Mouse (Mus musculus) adrenal gland, postnatal 4 days (tissue): ENCODE results near the gene Il10rb. TPM values are rescaled to one million over a fixed set of nuclear protein-coding genes. Genes with fewer than 3 reads are reported as not detected.

Source experiments
- DNase-seq, 2 experiments: peaks; one replicate each; pipeline ENCODE4 v3.0.0; 2021 to 2022; ENCODE audit warnings: low spot score in 2 of 2, mixed read lengths in 2 of 2
- total RNA-seq, 2 experiments: library from RNA; stranded (reverse); gene quantifications; 2 replicates each; pipeline ENCODE4 v1.2.3; 2021

The Il10rb gene
- total RNA-seq, 2 experiments from 2014 or later: 115 to 126 TPM

DNA sequence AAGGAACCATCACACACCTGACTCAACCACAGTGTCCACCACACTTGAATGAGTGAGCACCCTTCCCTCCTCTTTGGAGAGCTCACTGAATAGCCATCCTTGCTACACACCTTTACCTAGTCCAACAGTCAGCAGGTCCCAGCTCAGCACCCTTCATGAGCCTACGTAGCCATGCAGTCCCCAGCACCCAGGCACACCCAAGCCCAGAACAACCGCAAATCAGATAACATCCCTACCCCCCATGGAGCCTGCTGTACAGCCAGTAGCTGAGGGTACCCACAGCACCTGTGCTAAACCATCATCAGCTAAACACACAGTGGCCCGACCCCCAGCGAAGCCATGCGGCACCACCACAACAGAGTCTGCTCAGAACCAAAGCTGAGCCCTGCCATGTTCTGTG is 42.1 kb downstream of the Il10rb start:
- no peak for DNase-seq

DNA sequence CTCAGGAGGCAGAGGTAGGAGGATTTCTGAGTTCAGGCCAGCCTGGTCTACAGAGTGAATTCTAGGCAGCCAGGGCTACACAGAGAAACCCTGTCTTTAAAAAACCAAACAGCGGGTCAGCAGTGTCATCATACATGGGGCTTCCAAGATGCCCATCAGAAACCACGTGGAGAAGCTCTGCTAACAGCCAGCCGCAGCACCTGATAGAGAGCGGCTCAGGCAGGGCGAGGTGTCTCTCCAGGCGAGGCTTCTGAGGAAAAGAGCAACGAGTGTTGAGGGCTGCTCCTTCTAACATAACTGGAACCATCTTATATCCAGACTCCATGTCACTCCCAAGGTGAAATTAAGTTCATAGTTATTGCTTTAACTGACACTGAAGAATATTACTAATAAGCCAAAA is 42.9 kb downstream of the Il10rb start:
- no peak for DNase-seq

DNA sequence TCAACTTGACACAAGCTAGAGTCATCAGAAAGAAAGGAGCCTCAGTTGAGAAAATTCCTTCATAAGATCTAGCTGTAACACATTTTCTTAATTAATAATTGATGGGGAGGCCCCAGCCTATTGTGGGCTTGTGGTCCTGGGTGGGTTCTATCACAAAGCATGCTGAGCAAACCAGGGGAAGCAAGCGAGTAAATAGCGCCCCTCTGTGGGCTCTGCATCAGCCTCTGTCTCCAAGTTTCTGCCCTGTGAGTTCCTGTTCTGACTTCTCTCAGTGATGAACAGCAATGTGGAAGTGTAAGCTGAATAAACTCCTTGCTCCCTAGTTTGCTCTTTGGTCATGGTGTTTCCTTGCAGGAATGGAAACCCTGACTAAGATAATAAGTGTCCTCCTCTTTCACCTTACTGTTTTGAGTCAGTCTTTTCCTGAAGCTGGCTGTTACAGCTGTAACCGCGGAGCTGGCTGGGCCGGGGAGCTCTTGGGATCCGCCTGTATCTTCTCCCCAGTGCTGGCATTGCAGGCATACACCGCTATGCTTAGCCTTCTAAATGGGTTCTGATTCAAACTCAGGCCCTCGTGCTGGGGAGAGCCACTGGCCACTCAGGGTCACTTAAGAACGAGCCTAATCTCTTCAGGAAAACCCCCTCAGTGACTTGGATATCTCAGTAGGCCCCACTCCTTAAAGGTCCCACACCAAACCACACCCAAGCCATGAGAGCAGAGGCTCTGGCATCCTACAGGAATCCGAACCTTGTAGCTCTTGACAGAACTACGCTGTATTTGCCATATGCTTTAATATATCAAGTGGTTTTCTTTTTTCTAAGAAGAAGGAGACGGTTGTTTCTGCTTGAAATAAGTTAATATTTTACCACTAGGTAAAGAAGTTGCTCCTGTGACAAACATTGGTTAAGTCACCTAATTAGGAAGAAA is 44.4 kb downstream of the Il10rb start:
- DNase-seq: no peak

GRCm38 (mm10) chr16:91451949-91452348 is 46.0 kb downstream of the Il10rb start:
- no peak for DNase-seq

DNA sequence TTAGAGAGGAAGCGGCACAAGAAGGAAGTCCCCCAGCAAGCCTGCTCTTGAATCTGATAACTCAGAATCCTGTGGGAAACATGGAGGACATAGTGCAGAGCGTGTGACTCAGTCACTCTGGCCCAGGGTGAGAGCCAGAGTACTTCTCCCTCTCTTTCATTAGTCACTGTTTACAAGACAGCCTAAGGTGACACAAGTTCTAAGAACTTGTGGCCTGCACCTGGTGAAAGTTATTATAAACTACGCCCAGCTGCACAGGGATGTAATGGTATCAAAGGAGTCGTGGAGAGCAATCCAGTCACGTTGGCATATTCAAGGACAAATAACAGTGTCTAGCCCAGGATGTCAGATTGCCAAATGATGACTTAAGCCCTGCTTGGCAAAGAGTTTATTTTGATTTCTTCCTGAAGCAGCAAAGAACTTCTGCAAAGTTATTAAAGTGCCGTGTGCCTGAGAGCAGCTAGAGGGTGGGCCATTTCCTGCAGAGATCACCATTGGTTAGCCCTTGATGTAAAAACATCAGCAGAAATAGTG is 46.5 kb downstream of the Il10rb start:
- no peak for DNase-seq

DNA sequence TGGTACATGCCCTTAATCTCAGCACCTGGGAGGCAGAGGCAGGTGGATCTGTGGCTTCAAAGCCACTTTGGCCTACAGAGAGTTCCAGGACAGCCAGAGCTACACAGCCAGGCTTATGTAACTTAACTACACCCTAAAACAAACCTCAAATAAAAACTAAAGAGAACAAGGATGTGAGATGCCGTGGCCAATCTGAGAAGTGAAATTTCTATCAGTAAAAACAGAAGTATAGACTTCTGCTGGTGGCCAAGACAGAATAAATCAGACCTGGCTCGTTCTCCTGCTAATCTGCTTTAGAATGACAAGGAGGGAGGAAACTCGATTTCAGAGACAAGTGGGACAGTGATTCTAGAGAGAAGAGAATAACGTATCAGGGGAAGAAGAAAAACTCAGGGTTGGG is 49.9 kb downstream of the Il10rb start:
- no peak for DNase-seq

DNA sequence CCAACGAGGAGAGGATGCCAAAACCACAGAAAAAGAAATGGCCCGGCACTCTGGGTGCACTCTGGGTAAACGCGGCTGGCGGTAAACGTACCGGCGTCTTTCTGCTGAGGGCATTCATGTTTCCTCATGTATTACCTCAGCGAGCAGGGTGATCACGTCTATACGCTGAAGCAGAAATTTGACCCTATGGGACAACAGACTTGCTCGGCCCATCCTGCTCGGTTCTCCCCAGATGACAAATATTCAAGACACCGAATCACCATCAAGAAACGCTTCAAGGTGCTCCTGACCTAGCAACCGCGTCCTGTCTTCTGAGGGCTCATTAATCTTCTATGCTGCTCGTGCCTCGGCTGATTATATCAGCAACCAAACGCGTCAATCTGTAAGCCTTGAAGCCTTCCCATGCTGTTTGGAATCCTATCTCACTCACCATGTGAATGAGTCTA is 52.4 kb downstream of the Il10rb start:
- DNase-seq: no peak

DNA sequence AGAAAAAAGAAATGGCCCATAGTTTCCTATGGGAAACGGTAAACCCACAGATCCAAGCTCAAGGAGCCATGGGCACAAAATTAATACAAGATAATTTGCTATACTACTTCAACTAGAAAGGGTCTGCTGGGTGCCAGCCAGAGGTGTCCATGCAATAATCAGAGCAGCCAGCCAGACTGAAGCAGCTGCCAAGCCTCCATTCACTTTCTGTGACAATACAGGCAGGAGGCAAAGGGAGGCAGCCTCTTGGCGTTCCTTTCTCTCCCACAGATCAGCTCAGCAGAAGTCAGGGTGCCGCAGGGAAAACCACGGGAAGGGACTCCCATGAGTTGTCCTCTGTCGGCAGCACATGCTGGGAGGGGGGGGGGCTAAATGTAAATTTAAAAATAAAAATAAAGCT is 53.0 kb downstream of the Il10rb start:
- no peak for DNase-seq

- DNase-seq: no peak
These were observed 53.4 kb downstream of the Il10rb start for GRCm38 (mm10) chr16:91459396-91459795.

DNA sequence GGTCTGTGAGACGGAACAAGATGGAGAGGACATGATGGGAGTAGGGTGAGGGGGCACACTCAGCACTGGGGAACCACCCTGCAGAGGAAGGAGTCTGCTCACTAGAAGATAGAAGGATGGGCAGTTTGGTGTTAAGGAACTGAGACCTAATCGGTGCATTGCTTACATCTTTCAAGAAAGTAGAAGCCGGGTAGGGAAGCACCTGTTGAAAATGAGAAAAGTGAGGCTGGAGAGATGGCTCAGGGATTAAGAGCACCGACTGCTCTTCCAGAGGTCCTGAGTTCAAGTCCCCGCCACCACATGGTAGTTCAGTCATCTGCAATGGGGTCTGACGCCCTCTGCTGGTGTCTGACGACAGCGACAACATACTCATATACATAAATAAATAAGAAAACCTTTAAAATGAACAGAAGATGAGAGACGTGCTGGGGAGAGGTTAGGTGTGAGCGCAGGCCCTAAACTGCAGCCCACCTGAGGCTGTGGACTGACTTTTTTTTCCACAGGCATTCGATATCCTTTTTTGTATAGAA is 53.9 kb downstream of the Il10rb start:
- DNase-seq: no peak

DNA sequence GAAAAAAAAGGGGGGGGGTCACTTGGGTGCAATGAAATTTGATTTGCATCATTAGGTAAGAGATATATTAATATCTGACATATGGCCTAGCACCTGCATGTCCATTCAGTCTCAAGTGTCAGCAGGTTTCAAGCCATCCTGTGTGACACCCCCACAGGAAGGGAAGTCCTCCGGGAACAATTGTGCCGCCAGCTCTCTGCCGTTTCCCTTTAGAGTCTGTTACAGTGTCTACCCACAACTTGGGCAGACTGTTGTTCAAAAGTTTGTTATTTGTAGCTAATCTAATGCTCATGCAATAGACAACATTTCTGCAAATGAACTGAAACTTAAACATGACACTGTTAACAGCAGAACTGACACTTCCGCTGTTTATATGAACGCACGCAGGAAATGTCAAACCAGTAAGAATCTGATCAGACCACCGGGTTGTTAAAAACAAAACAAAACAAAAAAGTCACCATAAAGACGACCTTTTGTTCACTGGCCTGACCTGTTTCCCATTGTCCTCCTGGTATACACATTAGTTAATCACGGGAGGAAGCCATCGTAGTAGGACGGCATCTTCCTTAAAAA is 55.2 kb downstream of the Il10rb start:
- DNase-seq: no peak

GRCm38 (mm10) chr16:91461773-91462181 is 55.8 kb downstream of the Il10rb start:
- DNase-seq: no peak

DNA sequence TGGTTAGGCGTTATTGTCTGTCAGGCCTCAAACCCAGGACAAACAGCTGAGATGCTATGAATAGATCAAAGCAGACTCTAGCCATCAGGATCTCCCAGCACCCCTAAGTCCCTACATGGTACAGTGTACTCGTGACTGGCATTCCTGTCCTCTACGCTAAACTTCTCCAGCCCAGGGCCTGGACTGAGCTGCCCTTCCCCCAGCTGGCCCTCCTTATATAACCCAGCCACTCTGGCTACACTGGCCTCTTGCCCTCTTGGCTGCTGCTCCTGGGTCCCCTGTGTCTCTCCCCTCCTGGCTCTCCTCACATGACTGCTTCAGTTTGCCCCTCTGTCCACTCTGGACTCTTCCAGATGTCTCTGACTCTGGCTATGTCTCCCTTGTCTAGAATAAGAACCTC is 56.7 kb downstream of the Il10rb start:
- no peak for DNase-seq

GRCm38 (mm10) chr16:91463400-91463799 is 57.4 kb downstream of the Il10rb start:
- DNase-seq: no peak

GRCm38 (mm10) chr16:91463836-91464400 is 58.0 kb downstream of the Il10rb start:
- DNase-seq: no peak

GRCm38 (mm10) chr16:91464594-91465504 is 58.9 kb downstream of the Il10rb start:
- peak; percentile 75 to 85 for DNase-seq

- DNase-seq: no peak
These were observed 59.7 kb downstream of the Il10rb start for GRCm38 (mm10) chr16:91465505-91466240.

DNA sequence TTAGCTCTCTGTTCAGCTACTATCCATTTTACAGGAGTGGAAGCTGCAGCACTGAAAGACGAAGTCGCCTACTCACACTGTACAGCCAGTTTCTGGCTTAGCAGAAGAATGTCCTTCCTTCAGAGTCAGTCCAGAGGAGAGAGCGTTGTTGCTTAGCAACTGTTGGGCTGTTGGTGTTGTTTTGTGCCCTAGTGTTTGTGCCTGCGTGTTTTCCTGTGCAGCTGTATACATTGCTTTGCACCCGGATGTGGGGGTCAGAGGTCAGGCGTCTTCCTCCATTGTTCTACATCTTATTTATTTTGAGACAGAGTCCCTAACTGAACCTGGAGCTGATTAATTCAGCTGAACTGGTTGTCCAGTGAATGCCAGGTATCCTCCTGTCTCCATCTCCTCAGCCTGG is 60.6 kb downstream of the Il10rb start:
- no peak for DNase-seq

GRCm38 (mm10) chr16:91470470-91470869 is 64.5 kb downstream of the Il10rb start:
- DNase-seq: no peak

DNA sequence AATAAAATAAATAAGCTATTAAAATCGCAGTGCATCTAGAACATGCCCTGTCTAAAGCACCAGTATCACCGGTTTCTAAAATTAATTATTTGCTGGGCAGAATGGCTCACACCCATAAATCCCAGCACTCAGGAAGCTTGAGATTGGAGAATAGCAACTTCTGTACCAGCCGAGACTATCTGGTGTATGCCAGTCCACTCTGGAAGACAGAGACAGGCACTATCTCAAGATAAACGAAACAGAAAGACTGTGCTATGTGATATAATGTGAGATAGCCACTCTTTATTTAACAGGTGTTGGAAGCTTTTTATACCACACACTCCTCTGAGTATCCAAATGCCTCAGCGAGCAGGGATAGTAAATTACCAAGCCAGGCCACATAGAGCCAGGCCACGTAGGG is 65.5 kb downstream of the Il10rb start:
- no peak for DNase-seq
